Mouse (Mus musculus) neural tube, embryonic 11.5 days (tissue): Measurements from ENCODE around the gene Polr1d. TPM values are rescaled to one million over a fixed set of nuclear protein-coding genes. Genes with fewer than 3 reads are reported as not detected.

ENCODE experiments used
- ATAC-seq: fragments of 200-750 bp; cut with Nextera tagmentation; 2 replicates; pipeline ENCODE4 v1.8.0; 2017; ENCODE audit warnings: moderate number of reproducible peaks, mild to moderate bottlenecking, moderate TSS enrichment, moderate library complexity; ENCODE audit not compliant: insufficient read depth, low FRiP score, low TSS enrichment
- DNase-seq: peaks from one replicate; pipeline ENCODE4 v3.0.0-alpha.2; 2015; ENCODE audit warnings: low spot score
- H3K27ac ChIP-seq: fragments of 300-500 bp; sonication (generic); 2 replicates; pipeline ENCODE4 v1.5.1; 2014; ENCODE audit warnings: low read depth, mild to moderate bottlenecking, low read length
- H3K27me3 ChIP-seq: fragments of 300-500 bp; sonication (generic); 2 replicates; pipeline ENCODE4 v1.6.1; 2014; ENCODE audit warnings: mild to moderate bottlenecking, low read length, mixed read lengths; ENCODE audit not compliant: control insufficient read depth, insufficient read depth
- H3K36me3 ChIP-seq: fragments of 300-500 bp; sonication (generic); 2 replicates; pipeline ENCODE4 v1.6.1; 2014; ENCODE audit warnings: mild to moderate bottlenecking, low read length, moderate library complexity, mixed read lengths; ENCODE audit not compliant: control insufficient read depth, insufficient read depth
- H3K4me1 ChIP-seq: fragments of 300-500 bp; sonication (generic); 2 replicates; pipeline ENCODE4 v1.6.1; 2014; ENCODE audit warnings: low read length, mixed read lengths; ENCODE audit not compliant: control insufficient read depth, insufficient read depth
- H3K4me2 ChIP-seq: fragments of 300-500 bp; sonication (generic); 2 replicates; pipeline ENCODE4 v1.6.1; 2014; ENCODE audit warnings: low read depth, mild to moderate bottlenecking, moderate library complexity
- H3K4me3 ChIP-seq: fragments of 300-500 bp; sonication (generic); 2 replicates; pipeline ENCODE4 v1.5.1; 2014; ENCODE audit warnings: low read depth, low read length
- H3K9ac ChIP-seq: fragments of 300-500 bp; sonication (generic); 2 replicates; pipeline ENCODE4 v1.6.1; 2014; ENCODE audit warnings: mild to moderate bottlenecking, low read length
- H3K9me3 ChIP-seq: fragments of 300-500 bp; sonication (generic); 2 replicates; pipeline ENCODE4 v1.6.1; 2016; ENCODE audit warnings: low read length; ENCODE audit not compliant: control insufficient read depth
- WGBS: fragments of 180-500 bp; shearing (Covaris S2); extraction: QIAGEN DNeasy Blood & Tissue Kit; methylation state at CpG from one replicate; pipeline ENCODE4 v1.1.7; 2014; 5-methylcytosine and 5-hydroxymethylcytosine counted together
- polyA plus RNA-seq: library from polyadenylated mRNA; unstranded; fragments of >200 nt; fragmentation: Nextera tagmentation; extraction: Ambion mirVana; gene quantifications from 2 replicates; pipeline ENCODE4 v1.2.1, GENCODE M21; 2014

Gene Polr1d
- polyA plus RNA-seq, 1 experiment from 2014 or later = 106 TPM

DNA sequence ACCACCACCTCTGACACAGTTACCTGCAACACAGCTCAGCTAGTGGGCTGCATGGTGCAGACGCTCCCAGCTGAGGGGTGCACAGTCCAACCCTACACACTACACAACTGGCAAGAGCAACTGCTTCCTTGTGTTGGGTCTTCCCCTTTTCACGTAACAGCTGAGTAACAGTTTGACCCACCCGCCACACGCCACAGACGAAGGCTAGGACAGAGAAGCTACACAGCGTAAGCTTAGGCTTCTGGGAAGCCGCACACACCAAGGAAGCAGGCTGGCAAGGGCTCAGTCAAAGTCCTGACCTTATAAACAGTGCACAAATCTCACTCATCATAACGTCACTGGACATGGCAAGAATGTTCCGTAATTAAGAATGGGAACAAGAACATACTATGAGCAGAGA is 17.5 kb upstream of the Polr1d start:
- Histone ChIP-seq H3K9ac (no peak overlapping the region), H3K27ac (no peak overlapping the region), H3K4me3 (no peak overlapping the region), H3K9me3 (no peaks in the 10 kb centered on the region), H3K4me1 (no peaks in the 10 kb centered on the region), H3K4me2 (no peak overlapping the region), H3K36me3 (no peaks in the 10 kb centered on the region), H3K27me3 (no peaks in the 10 kb centered on the region)
- WGBS = 91% methylated on average over 9 of the region's 9 CpGs
- no peak for DNase-seq
- no peak for ATAC-seq

DNA sequence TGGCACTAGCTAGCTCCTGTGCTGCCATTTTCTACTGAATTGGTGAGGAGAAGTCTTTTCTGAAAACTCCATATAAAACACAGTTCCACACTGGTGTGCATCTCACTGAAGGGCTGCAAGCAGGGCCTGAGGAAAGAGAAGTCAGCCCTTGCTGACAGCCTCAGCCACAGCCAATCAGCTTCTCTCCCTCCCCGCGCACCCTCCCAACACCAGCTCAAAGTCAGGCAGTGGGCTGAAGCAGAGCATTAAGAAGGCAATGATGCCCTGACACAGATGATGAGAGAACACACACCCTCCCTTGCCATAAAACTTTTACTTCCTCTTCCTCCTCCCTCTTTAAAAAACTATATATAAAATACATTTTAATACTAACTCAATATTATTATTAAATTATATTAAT is 16.8 kb upstream of the Polr1d start:
- no peak for DNase-seq
- Histone ChIP-seq H3K27me3 (no peaks in the 10 kb centered on the region), H3K4me2 (no peak overlapping the region), H3K9me3 (no peaks in the 10 kb centered on the region), H3K4me3 (no peak overlapping the region), H3K27ac (no peak overlapping the region), H3K4me1 (no peaks in the 10 kb centered on the region), H3K36me3 (no peaks in the 10 kb centered on the region), H3K9ac (no peak overlapping the region)
- no peak for ATAC-seq
- WGBS = 94% methylated on average over 2 of the region's 2 CpGs

DNA sequence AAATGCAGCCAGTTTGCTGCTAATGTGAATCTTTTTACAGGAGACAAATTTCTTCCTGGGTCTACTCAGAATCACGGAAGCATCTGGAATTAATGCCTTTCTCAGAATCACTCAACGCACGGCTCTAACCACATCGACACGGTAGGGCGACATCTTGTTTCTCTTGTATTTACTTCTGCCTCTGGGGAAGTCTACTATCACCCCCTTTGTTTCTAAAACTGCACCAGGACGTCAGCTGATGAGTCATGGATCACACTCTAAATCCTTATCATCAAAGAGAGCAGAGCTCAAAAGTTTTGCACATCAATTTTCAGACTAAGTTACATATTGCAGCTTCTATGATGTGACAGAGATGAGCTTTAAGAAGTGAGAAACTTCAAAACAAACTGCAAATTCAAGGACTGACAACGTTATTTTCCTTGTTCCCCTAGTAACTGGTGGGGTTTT is 13.6 kb upstream of the Polr1d start:
- WGBS = 84% methylated on average over 8 of the region's 8 CpGs
- Histone ChIP-seq H3K9me3 (no peaks in the 10 kb centered on the region), H3K4me1 (no peaks in the 10 kb centered on the region), H3K4me2 (no peak overlapping the region), H3K27ac (no peak overlapping the region), H3K36me3 (no peaks in the 10 kb centered on the region), H3K9ac (no peak overlapping the region), H3K27me3 (no peaks in the 10 kb centered on the region), H3K4me3 (no peak overlapping the region)
- DNase-seq (no peak), ATAC-seq (no peak)

- 66% methylated on average over 4 of the region's 4 CpGs for WGBS
- ATAC-seq (no peak), DNase-seq (no peak)
- no peak overlapping the region for H3K9ac ChIP-seq
- no peaks in the 10 kb centered on the region for H3K27me3 ChIP-seq
- H3K4me3 ChIP-seq = no peak overlapping the region
- no peak overlapping the region for H3K4me2 ChIP-seq
- no peak overlapping the region for H3K27ac ChIP-seq
- no peaks in the 10 kb centered on the region for H3K4me1 ChIP-seq
- H3K9me3 ChIP-seq = no peaks in the 10 kb centered on the region
- H3K36me3 ChIP-seq = no peaks in the 10 kb centered on the region
These were observed 10.7 kb upstream of the Polr1d start for GRCm38 (mm10) chr5:147066129-147066528.

DNA sequence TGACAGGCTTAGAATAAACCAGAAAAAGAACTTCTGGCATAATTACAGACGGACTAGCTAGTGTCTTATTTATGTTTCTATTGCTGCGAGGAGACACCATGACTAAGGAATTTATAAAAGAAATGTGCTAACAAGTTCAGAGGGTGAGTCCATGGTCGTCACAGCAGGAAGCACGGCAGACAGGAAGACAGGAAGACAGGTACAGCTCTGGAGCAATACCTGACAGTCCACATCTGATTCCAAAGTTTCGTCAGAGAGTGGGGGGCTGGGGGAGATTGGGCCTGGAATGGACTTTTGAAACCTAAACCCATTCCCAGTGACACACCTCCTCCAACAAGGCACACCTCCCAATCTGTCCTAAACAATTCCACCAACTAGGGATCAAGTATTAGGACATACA is 9.9 kb upstream of the Polr1d start:
- DNase-seq (no peak), ATAC-seq (no peak)
- 78% methylated on average over 5 of the region's 5 CpGs for WGBS
- no peak overlapping the region for H3K4me2 ChIP-seq
- no peaks in the 10 kb centered on the region for H3K4me1 ChIP-seq
- H3K27ac ChIP-seq = no peak overlapping the region
- no peaks in the 10 kb centered on the region for H3K27me3 ChIP-seq
- no peaks in the 10 kb centered on the region for H3K9me3 ChIP-seq
- H3K9ac ChIP-seq = no peak overlapping the region
- H3K36me3 ChIP-seq = no peaks in the 10 kb centered on the region
- H3K4me3 ChIP-seq = no peak overlapping the region

GRCm38 (mm10) chr5:147068876-147069275 is 8.0 kb upstream of the Polr1d start:
- H3K9me3 ChIP-seq = no peaks in the 10 kb centered on the region
- H3K9ac ChIP-seq = no peak overlapping the region
- H3K4me3 ChIP-seq = no peak overlapping the region
- ATAC-seq (no peak), DNase-seq (no peak)
- H3K4me1 ChIP-seq = no peaks in the 10 kb centered on the region
- 86% methylated on average over 5 of the region's 5 CpGs for WGBS
- no peaks in the 10 kb centered on the region for H3K36me3 ChIP-seq
- no peaks in the 10 kb centered on the region for H3K27me3 ChIP-seq
- no peak overlapping the region for H3K4me2 ChIP-seq
- H3K27ac ChIP-seq = no peak overlapping the region

DNA sequence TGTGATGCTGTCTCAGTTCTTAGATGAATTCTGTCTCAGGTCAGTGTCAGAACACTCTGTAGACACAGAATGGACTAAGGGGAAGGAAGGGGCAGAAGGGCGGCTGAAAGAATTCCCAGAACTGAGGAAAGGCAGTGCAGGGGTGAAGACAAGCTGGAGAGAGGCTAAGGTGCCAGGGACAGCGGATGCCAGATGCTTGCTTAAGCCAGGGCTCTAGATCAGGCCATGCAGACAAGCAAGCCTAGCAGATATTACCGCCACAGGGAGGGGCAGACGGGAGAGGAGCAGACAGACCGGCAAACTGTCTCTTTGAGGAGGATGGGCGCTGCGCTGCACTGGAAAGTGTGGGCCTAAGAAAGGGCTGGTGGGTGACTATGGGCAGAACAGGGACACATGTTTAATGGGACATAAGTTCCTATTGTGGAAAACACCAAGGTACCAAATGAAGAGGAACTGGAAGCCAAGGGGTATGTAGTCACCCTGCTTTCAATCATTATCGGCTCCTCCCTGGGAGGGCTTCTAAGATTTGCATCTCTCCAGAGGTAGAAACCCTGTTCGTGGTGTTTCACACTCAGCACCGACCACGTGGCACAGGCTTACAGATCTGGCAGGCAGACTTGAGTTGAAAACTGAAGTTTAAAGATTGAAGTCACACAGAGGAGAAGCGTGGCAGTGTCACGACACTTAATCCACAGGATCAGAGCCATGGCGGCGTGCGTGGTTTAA is 5.9 kb upstream of the Polr1d start:
- DNase-seq (no peak), ATAC-seq (no peak)
- Histone ChIP-seq H3K36me3 (no peaks in the 10 kb centered on the region), H3K27ac (no peak overlapping the region), H3K4me2 (no peak overlapping the region), H3K9me3 (no peaks in the 10 kb centered on the region), H3K4me3 (no peak overlapping the region), H3K9ac (no peak overlapping the region), H3K4me1 (no peaks in the 10 kb centered on the region), H3K27me3 (no peaks in the 10 kb centered on the region)
- WGBS = 76% methylated on average over 16 of the region's 16 CpGs

- no peaks in the 10 kb centered on the region for H3K27me3 ChIP-seq
- no peaks in the 10 kb centered on the region for H3K9me3 ChIP-seq
- H3K9ac ChIP-seq = no peak overlapping the region
- no peak for DNase-seq
- H3K27ac ChIP-seq = no peak overlapping the region
- WGBS = 49% methylated on average over 4 of the region's 4 CpGs
- H3K4me3 ChIP-seq = no peak overlapping the region
- no peaks in the 10 kb centered on the region for H3K36me3 ChIP-seq
- no peaks in the 10 kb centered on the region for H3K4me1 ChIP-seq
- ATAC-seq = no peak
- H3K4me2 ChIP-seq = no peak overlapping the region
These were observed 5.0 kb upstream of the Polr1d start for GRCm38 (mm10) chr5:147071886-147072285.

DNA sequence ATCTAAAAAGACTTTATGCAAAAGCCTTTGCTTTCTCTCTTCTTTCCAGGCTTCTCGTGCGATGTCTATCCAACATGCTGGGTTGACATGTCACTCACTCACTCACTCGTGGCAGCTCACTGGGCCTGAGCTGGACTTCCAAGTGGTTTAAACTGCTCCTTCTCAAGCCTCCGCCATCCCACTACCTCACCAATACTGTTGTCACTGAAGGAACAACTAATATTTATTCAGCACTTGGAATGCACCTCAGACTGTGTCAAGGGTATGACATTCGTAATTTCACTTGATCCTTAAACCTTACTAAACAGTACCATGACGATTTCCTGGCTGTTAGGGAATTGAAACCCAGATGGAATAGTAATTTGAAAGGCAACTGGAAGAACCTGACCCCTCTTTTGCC is 3.0 kb upstream of the Polr1d start:
- no peak overlapping the region for H3K9ac ChIP-seq
- no peak for DNase-seq
- H3K4me2 ChIP-seq = no peak overlapping the region
- WGBS = 82% methylated on average over 6 of the region's 6 CpGs
- no peak overlapping the region for H3K4me3 ChIP-seq
- no peaks in the 10 kb centered on the region for H3K27me3 ChIP-seq
- H3K27ac ChIP-seq = no peak overlapping the region
- no peaks in the 10 kb centered on the region for H3K9me3 ChIP-seq
- no peaks in the 10 kb centered on the region for H3K36me3 ChIP-seq
- peaks cover 10% of the 10 kb centered on the region for H3K4me1 ChIP-seq
- ATAC-seq = no peak
